Mouse (Mus musculus) small intestine, adult 2 months (tissue): ENCODE data around the gene Gpr18. TPM values are rescaled to one million over a fixed set of nuclear protein-coding genes. Genes with fewer than 3 reads are reported as not detected.
A peak's percentile ranks its signal among the peaks of the same experiment; 100 is the strongest.

Experiments used
- H3K27ac ChIP-seq: fragments of 200-500 bp; 2 replicates; pipeline ENCODE4 v1.5.1; 2012; ENCODE audit warnings: low read depth, low read length, control low read depth, inconsistent platforms; ENCODE audit not compliant: insufficient read depth
- H3K27me3 ChIP-seq: fragments of 200-500 bp; 2 replicates; pipeline ENCODE4 v1.6.1; 2012; ENCODE audit warnings: mild to moderate bottlenecking, moderate library complexity, low read length, inconsistent platforms; ENCODE audit not compliant: control insufficient read depth, insufficient read depth
- H3K36me3 ChIP-seq: fragments of 200-500 bp; 2 replicates; pipeline ENCODE4 v1.6.1; 2012; ENCODE audit warnings: mild to moderate bottlenecking, low read length, control low read depth, inconsistent platforms; ENCODE audit not compliant: control insufficient read depth, insufficient read depth
- H3K4me1 ChIP-seq: fragments of 200-500 bp; 2 replicates; pipeline ENCODE4 v1.6.1; 2012; ENCODE audit warnings: low read length, inconsistent platforms, mixed read lengths; ENCODE audit not compliant: control insufficient read depth, insufficient read depth, insufficient read length
- H3K4me3 ChIP-seq: fragments of 200-500 bp; 2 replicates; pipeline ENCODE4 v1.5.1; 2012; ENCODE audit warnings: low read depth, mild to moderate bottlenecking, control low read depth, inconsistent platforms, low read length, moderate library complexity
- CTCF ChIP-seq: fragments of 200-500 bp; IDR thresholded peaks from 2 replicates; pipeline ENCODE4 v1.5.1; 2012; ENCODE audit warnings: low read depth, mild to moderate bottlenecking, control low read depth, inconsistent platforms, low read length, moderate library complexity, mixed read lengths; ENCODE audit not compliant: insufficient replicate concordance, insufficient read length; ENCODE audit errors: extremely low read depth
- POLR2A ChIP-seq: fragments of 200-500 bp; IDR thresholded peaks from 2 replicates; pipeline ENCODE4 v1.6.1; 2012; ENCODE audit warnings: low read depth, mild to moderate bottlenecking, control low read depth, inconsistent platforms, low read length, moderate library complexity
- WGBS: fragments of 180-500 bp; shearing (Covaris S2); methylation state at CpG from one replicate; pipeline ENCODE4 v1.1.7; 2018; 5-methylcytosine and 5-hydroxymethylcytosine counted together
- polyA plus RNA-seq: library from polyadenylated mRNA; depleted of rRNA; stranded (reverse); fragments of >200 nt; gene quantifications from 2 replicates; pipeline ENCODE4 v1.2.3, GENCODE M21; 2012

The Gpr18 gene
- polyA plus RNA-seq, 1 experiment = 7.5 TPM

- no peaks in the 10 kb centered on the region for H3K27me3 ChIP-seq
- peaks cover 7% of the 10 kb centered on the region for H3K36me3 ChIP-seq
- no peak for TF ChIP-seq POLR2A
- TF ChIP-seq CTCF = no peak
- 89% methylated on average over 4 of the region's 4 CpGs for WGBS
- H3K4me3 ChIP-seq = no peak overlapping the region
- no peak overlapping the region for H3K27ac ChIP-seq
- H3K4me1 ChIP-seq = peaks cover 6% of the 10 kb centered on the region
Measured at GRCm38 (mm10) chr14:121932180-121932579, 16.6 kb upstream of the Gpr18 start.

GRCm38 (mm10) chr14:121931594-121931993 is 16.0 kb upstream of the Gpr18 start:
- H3K36me3 ChIP-seq = peaks cover 7% of the 10 kb centered on the region
- H3K27me3 ChIP-seq = no peaks in the 10 kb centered on the region
- no peak overlapping the region for H3K27ac ChIP-seq
- TF ChIP-seq POLR2A = no peak
- no peak for TF ChIP-seq CTCF
- no peak overlapping the region for H3K4me3 ChIP-seq
- WGBS = 88% methylated on average over 3 of the region's 3 CpGs
- peaks cover 6% of the 10 kb centered on the region for H3K4me1 ChIP-seq

DNA sequence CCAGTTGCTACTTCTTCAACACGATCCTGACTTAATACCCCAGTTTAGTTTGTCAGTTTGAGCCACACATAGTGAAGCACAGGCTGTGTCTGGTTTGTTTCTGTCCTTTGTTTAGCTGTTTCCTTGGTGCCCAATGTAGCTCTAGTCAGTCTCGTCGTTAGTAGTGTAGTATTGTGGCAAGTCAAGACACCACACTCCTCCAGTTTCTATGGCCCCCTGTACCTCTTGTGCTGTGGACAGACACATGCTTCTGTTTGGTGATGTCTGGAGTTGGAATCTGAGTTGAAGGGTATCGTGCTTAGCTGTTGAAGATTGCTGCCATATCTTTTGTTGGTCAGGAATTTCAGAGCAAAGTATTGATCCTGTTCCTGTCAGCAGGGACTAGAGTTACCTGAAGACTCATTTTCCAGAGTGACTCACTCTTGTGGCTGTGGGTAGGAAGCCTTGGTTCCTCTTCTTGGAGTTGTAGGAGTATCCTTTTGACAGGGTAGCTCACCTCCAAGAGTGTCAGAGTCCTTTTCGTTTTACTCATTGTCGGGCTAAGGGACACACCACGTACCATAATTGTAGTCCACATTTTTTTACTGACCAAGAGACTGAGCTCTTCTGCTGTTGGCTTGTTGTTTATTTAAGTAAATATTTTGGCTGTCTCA is 15.3 kb upstream of the Gpr18 start:
- whole genome bisulfite sequencing = 70% methylated on average over 7 of the region's 7 CpGs
- Histone ChIP-seq H3K27ac (peak overlapping the region; percentile 29), H3K4me3 (no peak overlapping the region), H3K27me3 (no peaks in the 10 kb centered on the region), H3K36me3 (peaks cover 7% of the 10 kb centered on the region), H3K4me1 (peaks cover 6% of the 10 kb centered on the region)
- TF ChIP-seq POLR2A (no peak), CTCF (no peak)

DNA sequence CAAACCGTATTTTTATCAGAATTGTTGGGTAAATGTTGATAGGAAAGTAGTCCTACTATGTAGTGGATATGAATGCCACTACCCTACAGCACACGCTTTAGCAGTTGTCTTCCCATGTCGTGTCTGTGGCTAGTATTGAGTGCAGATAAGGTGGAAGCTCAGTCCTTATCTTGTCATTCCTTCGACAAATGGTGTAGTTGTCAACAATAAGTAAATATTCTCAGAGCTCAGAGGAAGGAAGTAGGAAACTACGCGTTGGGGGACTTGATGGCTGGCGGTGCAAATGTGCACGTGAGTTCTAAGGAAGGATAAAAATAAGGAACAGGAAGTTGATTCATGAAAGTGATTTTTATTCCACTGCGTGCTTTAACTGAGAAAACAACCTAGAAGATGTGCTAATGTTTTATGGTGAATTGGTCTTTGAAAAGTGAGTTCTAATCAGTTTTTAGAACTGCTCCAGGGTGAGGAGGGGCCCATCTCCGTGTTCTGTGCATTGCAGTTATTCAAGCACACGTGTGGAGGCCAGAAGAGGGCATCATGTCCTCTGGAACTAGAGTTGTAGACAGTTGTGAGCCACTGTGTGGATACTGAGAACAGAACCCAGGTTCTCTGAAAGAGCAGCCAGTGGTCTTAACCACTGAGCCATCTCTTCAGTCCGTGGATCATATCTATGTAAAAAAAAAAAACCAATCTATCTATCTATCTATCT is 13.8 kb upstream of the Gpr18 start:
- Histone ChIP-seq H3K4me1 (peaks cover 6% of the 10 kb centered on the region), H3K4me3 (no peak overlapping the region), H3K27me3 (no peaks in the 10 kb centered on the region), H3K27ac (peak overlapping the region; percentile 35; the same call in 1 of the 2 replicates), H3K36me3 (peaks cover 7% of the 10 kb centered on the region)
- WGBS = 75% methylated on average over 12 of the region's 12 CpGs
- no peak for TF ChIP-seq CTCF
- no peak for TF ChIP-seq POLR2A

DNA sequence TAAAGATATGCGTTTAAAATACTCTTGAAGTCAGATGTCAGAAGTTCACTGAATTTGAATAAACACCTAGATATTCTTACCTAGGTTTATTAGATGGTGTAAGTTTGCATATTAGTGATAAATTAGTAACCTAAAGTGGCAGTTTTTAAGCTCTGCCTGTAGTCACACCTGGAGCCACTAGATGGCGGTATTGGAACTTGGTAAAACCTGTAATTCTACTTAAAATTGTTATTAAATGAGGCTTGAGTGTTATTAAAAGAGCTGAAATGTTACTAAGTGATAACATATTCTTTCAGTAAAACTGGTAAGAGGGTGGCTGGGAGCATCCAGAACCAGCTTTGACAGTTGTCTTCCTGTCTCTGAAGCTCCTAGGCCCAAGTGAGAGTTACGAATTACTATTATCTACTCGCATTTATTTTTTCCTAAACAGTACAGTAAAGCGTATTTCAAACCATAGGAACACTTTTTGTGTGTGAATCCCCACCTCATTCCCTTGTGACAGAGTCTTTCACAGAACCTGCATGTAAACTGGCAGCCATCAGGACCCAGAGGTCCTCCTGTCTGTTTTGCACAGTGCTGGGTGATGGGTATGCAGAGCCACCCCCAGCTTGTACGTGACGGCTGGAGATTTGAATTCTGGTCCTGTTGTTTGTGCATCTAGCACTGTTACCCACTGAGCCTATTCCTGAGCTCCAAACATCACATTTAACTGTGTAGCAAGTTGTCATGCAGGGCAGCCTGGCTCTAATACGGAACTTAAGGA is 13.0 kb upstream of the Gpr18 start:
- H3K4me1 ChIP-seq = peaks cover 6% of the 10 kb centered on the region
- TF ChIP-seq CTCF (no peak), POLR2A (no peak)
- no peaks in the 10 kb centered on the region for H3K27me3 ChIP-seq
- no peak overlapping the region for H3K4me3 ChIP-seq
- 69% methylated on average over 8 of the region's 8 CpGs for whole genome bisulfite sequencing
- H3K27ac ChIP-seq = peak overlapping the region; percentile 27; the same call in 1 of the 2 replicates
- H3K36me3 ChIP-seq = peaks cover 4% of the 10 kb centered on the region; the same call in 1 of the 2 replicates

DNA sequence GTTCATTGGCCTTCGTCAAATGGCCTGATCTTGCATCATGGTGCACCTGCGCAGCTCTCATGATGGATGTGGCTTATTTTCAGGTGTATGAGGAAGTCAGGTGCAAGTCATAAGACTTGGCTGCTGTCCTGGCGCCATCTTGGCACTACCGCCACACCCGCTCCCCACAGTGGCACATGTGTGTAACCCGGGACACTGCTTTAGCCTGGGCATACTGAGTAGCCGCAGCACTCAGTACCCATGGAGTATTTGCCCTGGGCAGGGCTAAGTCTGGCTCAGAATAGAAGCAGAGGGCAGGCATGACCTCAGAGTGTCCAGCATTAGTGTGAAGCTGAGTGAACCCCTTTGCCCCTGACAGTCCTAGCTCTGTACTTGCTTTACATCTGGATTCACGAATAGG is 11.9 kb upstream of the Gpr18 start:
- no peak overlapping the region for H3K27ac ChIP-seq
- H3K36me3 ChIP-seq = no peaks in the 10 kb centered on the region
- H3K27me3 ChIP-seq = no peaks in the 10 kb centered on the region
- WGBS = 92% methylated on average over 8 of the region's 8 CpGs
- peaks cover 6% of the 10 kb centered on the region for H3K4me1 ChIP-seq
- TF ChIP-seq POLR2A (no peak), CTCF (no peak)
- H3K4me3 ChIP-seq = no peak overlapping the region

GRCm38 (mm10) chr14:121926901-121927300 is 11.3 kb upstream of the Gpr18 start:
- H3K36me3 ChIP-seq = no peaks in the 10 kb centered on the region
- no peak overlapping the region for H3K27ac ChIP-seq
- H3K4me3 ChIP-seq = no peak overlapping the region
- H3K27me3 ChIP-seq = no peaks in the 10 kb centered on the region
- peaks cover 6% of the 10 kb centered on the region; the same call in 1 of the 2 replicates for H3K4me1 ChIP-seq
- WGBS = 91% methylated on average over 6 of the region's 6 CpGs
- TF ChIP-seq POLR2A (no peak), CTCF (no peak)
